Mouse (Mus musculus) embryonic fibroblast, embryonic 13.5 days (primary cell): Measurements from ENCODE around the gene Actrt2.

Experiments used
- CTCF ChIP-seq: IDR thresholded peaks from 2 replicates; pipeline ENCODE4 v1.5.1; 2011; ENCODE audit warnings: mild to moderate bottlenecking, control low read depth, low read length, moderate library complexity, borderline replicate concordance; ENCODE audit not compliant: insufficient read depth
- POLR2A ChIP-seq: IDR thresholded peaks from 2 replicates; pipeline ENCODE4 v1.6.1; 2011; ENCODE audit warnings: low read depth, mild to moderate bottlenecking, control low read depth, low read length, moderate library complexity

GRCm38 (mm10) chr4:154697476-154697875, 29.8 kb upstream of the Actrt2 start:
- TF ChIP-seq POLR2A (no peak), CTCF (no peak)
